Mouse (Mus musculus): ENCODE results near the gene Olfr593. TPM values are rescaled to one million over a fixed set of nuclear protein-coding genes. Genes with fewer than 3 reads are reported as not detected.
"Not testable (repeated sequence)": the region's sequence is repeated elsewhere in the genome, so short reads cannot be mapped to it uniquely, and the experiment has no call there.

Gene Olfr593
- not detected in 2 replicates for polyA plus RNA-seq (2016; fragmentation: Nextera tagmentation; extraction: Ambion mirVana)

DNA sequence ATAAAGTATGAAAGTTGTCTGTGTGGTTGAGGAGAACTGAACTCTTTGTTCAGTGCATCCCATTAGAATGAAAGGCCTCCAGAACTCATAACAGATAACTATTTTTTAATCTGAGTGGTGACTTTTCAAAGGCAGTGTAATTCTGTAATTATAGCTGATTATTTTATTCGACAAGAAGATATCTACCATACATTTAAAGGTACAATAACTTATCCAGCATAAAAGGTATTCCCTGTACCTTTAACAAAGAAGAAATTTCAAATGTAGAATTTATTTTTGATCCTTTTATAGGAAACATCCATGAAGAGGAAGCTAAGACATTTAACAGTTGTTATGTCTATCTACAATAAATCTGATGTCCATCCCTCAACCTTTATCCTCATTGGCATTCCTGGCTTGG, at the start of gene Olfr593:
TSS of gene Olfr593 (plus strand) at position 301 of the 400 bp plus-strand sequence.
- WGBS, result 80% methylated on average over 1 of the region's 1 CpGs
- no peak for ATAC-seq (ENCODE audit: low FRiP score)
- Histone ChIP-seq H3K4me2 (replicated peaks) (no peak within 1 kb of the TSS), H3K27me3 (no peaks in the 10 kb centered on the region), H3K27ac (no peak within 1 kb of the TSS), H3K4me3 (no peak within 1 kb of the TSS), H3K36me3 (no peaks in the 10 kb centered on the region), H3K9ac (no peak within 1 kb of the TSS), H3K4me1 (no peaks in the 10 kb centered on the region), H3K9me3 (replicated peaks) (no peaks in the 10 kb centered on the region)

- WGBS, result 85% methylated on average over 5 of the region's 5 CpGs
- Histone ChIP-seq H3K27ac (no peak overlapping the region), H3K4me1 (no peaks in the 10 kb centered on the region), H3K36me3 (no peaks in the 10 kb centered on the region), H3K4me3 (no peak overlapping the region), H3K9me3 (replicated peaks) (no peaks in the 10 kb centered on the region), H3K27me3 (no peaks in the 10 kb centered on the region), H3K4me2 (replicated peaks) (no peak overlapping the region), H3K9ac (no peak overlapping the region)
- ATAC-seq (ENCODE audit: low FRiP score), result no peak
These were observed 42.0 kb upstream of the Olfr593 start for GRCm38 (mm10) chr7:103169697-103170096.

DNA sequence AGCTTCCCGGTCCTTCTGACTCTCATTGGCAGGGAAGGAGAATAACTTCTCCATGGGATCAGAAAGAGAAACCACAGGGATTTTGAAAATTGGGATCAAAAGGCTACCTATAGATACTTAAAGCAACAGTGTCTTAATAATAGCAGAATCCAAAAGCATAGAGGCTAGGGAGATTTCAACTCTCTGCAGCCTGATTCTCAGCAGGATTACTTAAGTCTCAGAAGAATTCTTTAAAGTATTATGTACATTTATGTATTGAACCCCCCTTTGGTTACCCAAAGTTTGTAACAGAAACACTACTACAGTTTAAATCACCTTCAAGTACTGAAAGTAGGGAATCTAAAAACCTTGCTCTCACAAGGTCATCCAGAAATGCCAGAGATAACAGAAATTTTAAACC, 33.4 kb upstream of the Olfr593 start, which contains the start of gene Olfr591:
TSS of gene Olfr591 (minus strand) at position 101 of the 400 bp plus-strand sequence.
- H3K27me3 ChIP-seq, result no peaks in the 10 kb centered on the region
- 76% methylated on average over 1 of the region's 1 CpGs for WGBS
- H3K4me3 ChIP-seq, result no peak within 1 kb of the TSS
- no peaks in the 10 kb centered on the region for H3K36me3 ChIP-seq
- H3K27ac ChIP-seq, result no peak within 1 kb of the TSS
- H3K4me1 ChIP-seq, result no peaks in the 10 kb centered on the region
- H3K9me3 ChIP-seq (replicated peaks), result peaks cover 5% of the 10 kb centered on the region
- no peak for ATAC-seq (ENCODE audit: low FRiP score)
- H3K9ac ChIP-seq, result no peak within 1 kb of the TSS
- no peak within 1 kb of the TSS for H3K4me2 ChIP-seq (replicated peaks)

GRCm38 (mm10) chr7:103184503-103184902, 27.2 kb upstream of the Olfr593 start, which contains the start of gene Olfr592:
TSS of gene Olfr592 (plus strand) at chr7:103184803.
- not testable (repeated sequence) for H3K9ac ChIP-seq; H3K9me3 ChIP-seq (replicated peaks); H3K27me3 ChIP-seq; H3K4me2 ChIP-seq (replicated peaks); H3K36me3 ChIP-seq; H3K4me1 ChIP-seq; H3K4me3 ChIP-seq; ATAC-seq (ENCODE audit: low FRiP score); H3K27ac ChIP-seq
- WGBS, result 83% methylated on average over 1 of the region's 1 CpGs

DNA sequence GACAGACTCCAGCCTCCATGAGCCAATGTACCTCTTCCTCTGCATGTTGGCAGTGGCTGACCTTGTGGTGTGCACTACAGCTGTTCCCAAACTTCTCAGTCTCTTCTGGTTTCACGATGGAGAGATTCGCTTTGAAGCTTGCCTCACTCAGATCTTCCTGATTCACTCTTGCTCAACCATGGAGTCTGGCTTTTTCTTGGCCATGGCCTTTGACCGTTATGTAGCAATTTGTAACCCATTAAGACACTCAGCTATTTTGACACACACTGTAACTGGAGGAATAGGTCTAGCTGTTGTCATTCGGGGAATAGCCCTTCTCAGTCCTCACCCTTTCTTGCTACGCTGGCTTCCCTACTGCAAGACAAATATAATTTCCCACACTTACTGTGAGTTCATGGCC, 388 bp downstream of the Olfr593 start:
- H3K4me2 ChIP-seq (replicated peaks); H3K27me3 ChIP-seq; H3K36me3 ChIP-seq; H3K27ac ChIP-seq; H3K4me3 ChIP-seq; H3K4me1 ChIP-seq; H3K9ac ChIP-seq; H3K9me3 ChIP-seq (replicated peaks); ATAC-seq (ENCODE audit: low FRiP score): not testable (repeated sequence)
- WGBS, result 92% methylated on average over 5 of the region's 5 CpGs

DNA sequence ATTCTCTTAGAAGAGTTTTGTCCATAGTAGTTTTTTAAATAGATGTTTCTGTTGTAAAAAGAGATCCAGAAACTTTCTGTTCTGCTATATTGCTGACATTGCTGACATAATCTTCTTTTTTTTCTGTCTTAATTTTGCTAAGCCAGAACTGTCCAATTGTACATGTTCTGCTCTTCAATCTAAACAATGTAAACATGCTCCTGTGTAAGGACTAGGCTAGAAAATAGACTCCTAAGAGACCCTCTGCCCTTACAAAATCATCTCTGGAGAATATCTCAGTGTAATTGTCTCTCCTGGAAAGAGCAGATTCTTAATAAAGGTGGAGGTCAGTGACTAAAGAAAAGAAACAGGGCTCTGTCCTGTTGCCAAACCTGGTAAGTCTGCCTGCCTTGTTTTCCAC, 5.0 kb downstream of the Olfr593 start, which contains the start of gene Olfr594:
TSS of gene Olfr594 (plus strand) at position 301 of the 400 bp plus-strand sequence.
- ATAC-seq (ENCODE audit: low FRiP score), result no peak

DNA sequence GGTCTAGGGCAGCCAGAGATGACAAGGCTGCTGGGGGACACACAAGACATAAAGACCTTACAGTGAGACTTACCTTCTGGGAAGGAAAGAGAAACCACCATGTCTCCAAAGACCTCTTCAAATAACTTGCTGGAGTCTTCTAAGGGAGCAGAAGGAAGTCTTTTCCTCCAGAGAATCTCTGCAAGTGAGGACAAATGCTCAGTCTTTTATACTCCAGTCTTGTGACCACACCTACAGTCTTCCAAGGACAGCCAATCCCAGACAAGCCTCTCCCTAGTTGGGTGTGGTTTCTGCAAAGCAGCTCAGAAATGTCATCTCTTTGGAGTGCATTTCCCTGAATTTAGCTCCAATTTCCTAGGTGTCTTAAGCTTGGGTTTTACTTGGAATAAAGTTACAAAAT, 40.7 kb downstream of the Olfr593 start, which contains the start of gene Usp17ld:
TSS of gene Usp17ld (minus strand) at position 101 of the 400 bp plus-strand sequence.
- H3K27ac ChIP-seq; H3K9me3 ChIP-seq (replicated peaks); H3K9ac ChIP-seq; H3K4me1 ChIP-seq; ATAC-seq (ENCODE audit: low FRiP score); H3K4me3 ChIP-seq; H3K36me3 ChIP-seq; H3K27me3 ChIP-seq; H3K4me2 ChIP-seq (replicated peaks): not testable (repeated sequence)

More for the DNA sequence above, 5.0 kb downstream of the Olfr593 start, which contains the start of gene Olfr594:
- Histone ChIP-seq H3K9me3 (replicated peaks) (no peaks in the 10 kb centered on the region), H3K4me1 (no peaks in the 10 kb centered on the region), H3K4me3 (no peak within 1 kb of the TSS), H3K27ac (no peak within 1 kb of the TSS), H3K27me3 (no peaks in the 10 kb centered on the region), H3K9ac (no peak within 1 kb of the TSS), H3K36me3 (no peaks in the 10 kb centered on the region), H3K4me2 (replicated peaks) (no peak within 1 kb of the TSS)

Small RNA genes within 50 kb of the gene (microRNA-seq; reads per million reads assigned to microRNA genes)
- not detected for gene Gm25171

Other genes with a start within 250 kb of the Olfr593 start
- gene Olfr576, start 249.2 kb upstream of the Olfr593 start, polyA plus RNA-seq (2016; fragmentation: Nextera tagmentation; extraction: Ambion mirVana), result not detected in 2 replicates
- gene Olfr577, start 235.9 kb upstream of the Olfr593 start, polyA plus RNA-seq (2016; fragmentation: Nextera tagmentation; extraction: Ambion mirVana), result not detected in 2 replicates
- not detected in 2 replicates for gene Olfr578, start 222.5 kb upstream of the Olfr593 start, polyA plus RNA-seq (2016; fragmentation: Nextera tagmentation; extraction: Ambion mirVana)
- gene Olfr582, start 173.8 kb upstream of the Olfr593 start, polyA plus RNA-seq (2016; fragmentation: Nextera tagmentation; extraction: Ambion mirVana), result not detected in 2 replicates
- gene Olfr583, start 160.6 kb upstream of the Olfr593 start, polyA plus RNA-seq (2016; fragmentation: Nextera tagmentation; extraction: Ambion mirVana), result not detected in 2 replicates
- not detected in 2 replicates for gene Olfr584, start 130.0 kb upstream of the Olfr593 start, polyA plus RNA-seq (2016; fragmentation: Nextera tagmentation; extraction: Ambion mirVana)
- not detected in 2 replicates for gene Olfr585, start 114.1 kb upstream of the Olfr593 start, polyA plus RNA-seq (2016; fragmentation: Nextera tagmentation; extraction: Ambion mirVana)
- not detected in 2 replicates for gene Olfr586, start 86.2 kb upstream of the Olfr593 start, polyA plus RNA-seq (2016; fragmentation: Nextera tagmentation; extraction: Ambion mirVana)
- not detected in 2 replicates for gene Olfr588-ps1, start 71.0 kb upstream of the Olfr593 start, polyA plus RNA-seq (2016; fragmentation: Nextera tagmentation; extraction: Ambion mirVana)
- gene Olfr589, start 55.5 kb upstream of the Olfr593 start, polyA plus RNA-seq (2016; fragmentation: Nextera tagmentation; extraction: Ambion mirVana), result not detected in 2 replicates
- gene Olfr591, start 33.5 kb upstream of the Olfr593 start, polyA plus RNA-seq (2016; fragmentation: Nextera tagmentation; extraction: Ambion mirVana), result not detected in 2 replicates
- gene Olfr592, start 27.1 kb upstream of the Olfr593 start, polyA plus RNA-seq (2016; fragmentation: Nextera tagmentation; extraction: Ambion mirVana), result not detected in 2 replicates
- gene Olfr594, start 5.1 kb downstream of the Olfr593 start, polyA plus RNA-seq (2016; fragmentation: Nextera tagmentation; extraction: Ambion mirVana), result not detected in 2 replicates
- not detected in 2 replicates for gene Usp17ld, start 40.6 kb downstream of the Olfr593 start, polyA plus RNA-seq (2016; fragmentation: Nextera tagmentation; extraction: Ambion mirVana)
- not detected in 2 replicates for gene Olfr596, start 93.8 kb downstream of the Olfr593 start, polyA plus RNA-seq (2016; fragmentation: Nextera tagmentation; extraction: Ambion mirVana)
- not detected in 2 replicates for gene Olfr597, start 104.5 kb downstream of the Olfr593 start, polyA plus RNA-seq (2016; fragmentation: Nextera tagmentation; extraction: Ambion mirVana)
- not detected in 2 replicates for gene Olfr598, start 111.7 kb downstream of the Olfr593 start, polyA plus RNA-seq (2016; fragmentation: Nextera tagmentation; extraction: Ambion mirVana)
- not detected in 2 replicates for gene Olfr599, start 124.1 kb downstream of the Olfr593 start, polyA plus RNA-seq (2016; fragmentation: Nextera tagmentation; extraction: Ambion mirVana)
- not detected in 2 replicates for gene Olfr600, start 137.8 kb downstream of the Olfr593 start, polyA plus RNA-seq (2016; fragmentation: Nextera tagmentation; extraction: Ambion mirVana)
- not detected in 2 replicates for gene Olfr601, start 150.8 kb downstream of the Olfr593 start, polyA plus RNA-seq (2016; fragmentation: Nextera tagmentation; extraction: Ambion mirVana)
- not detected in 2 replicates for gene Olfr603, start 174.3 kb downstream of the Olfr593 start, polyA plus RNA-seq (2016; fragmentation: Nextera tagmentation; extraction: Ambion mirVana)
- not detected in 2 replicates for gene Usp17lc, start 203.2 kb downstream of the Olfr593 start, polyA plus RNA-seq (2016; fragmentation: Nextera tagmentation; extraction: Ambion mirVana)
- gene Olfr605, start 233.6 kb downstream of the Olfr593 start, polyA plus RNA-seq (2016; fragmentation: Nextera tagmentation; extraction: Ambion mirVana), result not detected in 2 replicates
- not detected in 2 replicates for gene Olfr606, start 237.2 kb downstream of the Olfr593 start, polyA plus RNA-seq (2016; fragmentation: Nextera tagmentation; extraction: Ambion mirVana)